Mouse (Mus musculus) E14TG2a.4 (cell line): ENCODE results near the gene Cdh13.

Experiments used
- H3K27me3 ChIP-seq: 2 replicates; pipeline ENCODE4 v1.6.1; 2014; ENCODE audit warnings: low read length, control low read depth; ENCODE audit not compliant: insufficient read depth
- H3K36me3 ChIP-seq: 2 replicates; pipeline ENCODE4 v1.6.1; 2014; ENCODE audit warnings: low read length, control low read depth; ENCODE audit not compliant: insufficient read depth
- H3K4me1 ChIP-seq: replicated peaks from 2 replicates; pipeline ENCODE4 v1.6.1; 2014; ENCODE audit warnings: low read depth, low read length, control low read depth
- H3K4me3 ChIP-seq: replicated peaks from 2 replicates; pipeline ENCODE4 v1.5.1; 2014; ENCODE audit warnings: mild to moderate bottlenecking, low read length
- H3K9me3 ChIP-seq: 2 replicates; pipeline ENCODE4 v1.6.1; 2014; ENCODE audit warnings: low read length, control low read depth
- CTCF ChIP-seq: conservative IDR thresholded peaks from 2 replicates; pipeline ENCODE4 v1.5.1; 2014; ENCODE audit warnings: low read length
- NANOG ChIP-seq: IDR thresholded peaks from 2 replicates; pipeline ENCODE4 v1.6.1; 2014; ENCODE audit warnings: borderline replicate concordance, low read length, mixed read lengths
- POU5F1 ChIP-seq: IDR thresholded peaks from 2 replicates; pipeline ENCODE4 v1.6.1; 2014; ENCODE audit warnings: low read length, borderline replicate concordance

The Cdh13 gene

GRCm38 (mm10) chr8:118517071-118517470 is 233.5 kb downstream of the Cdh13 start:
- H3K36me3 ChIP-seq: no peaks in the 10 kb centered on the region

GRCm38 (mm10) chr8:118518030-118518741 is 234.7 kb downstream of the Cdh13 start:
- H3K36me3 ChIP-seq: no peaks in the 10 kb centered on the region
- peaks cover 51% of the 10 kb centered on the region for H3K4me1 ChIP-seq
- no peaks in the 10 kb centered on the region for H3K27me3 ChIP-seq
- no peak overlapping the region for H3K4me3 ChIP-seq
- no peak for TF ChIP-seq POU5F1
- no peak for TF ChIP-seq CTCF
- no peak for TF ChIP-seq NANOG
- 0 out of 2 replicates have a peak, but pooled peaks cover 5% of the 10 kb centered on the region for H3K9me3 ChIP-seq

More at GRCm38 (mm10) chr8:118517071-118517470, 233.5 kb downstream of the Cdh13 start:
- TF ChIP-seq NANOG (no peak), POU5F1 (no peak), CTCF (no peak)
- Histone ChIP-seq H3K4me3 (no peak overlapping the region), H3K27me3 (no peaks in the 10 kb centered on the region), H3K4me1 (peaks cover 40% of the 10 kb centered on the region), H3K9me3 (0 out of 2 replicates have a peak, but pooled peaks cover 5% of the 10 kb centered on the region)

GRCm38 (mm10) chr8:118518742-118519102 is 235.2 kb downstream of the Cdh13 start:
- Histone ChIP-seq H3K36me3 (no peaks in the 10 kb centered on the region), H3K4me1 (peaks cover 57% of the 10 kb centered on the region), H3K27me3 (no peaks in the 10 kb centered on the region), H3K4me3 (no peak overlapping the region), H3K9me3 (0 out of 2 replicates have a peak, but pooled peaks cover 5% of the 10 kb centered on the region)
- no peak for TF ChIP-seq NANOG
- no peak for TF ChIP-seq POU5F1
- TF ChIP-seq CTCF: no peak

GRCm38 (mm10) chr8:118523922-118524321 is 240.4 kb downstream of the Cdh13 start:
- no peaks in the 10 kb centered on the region for H3K36me3 ChIP-seq
- peaks cover 43% of the 10 kb centered on the region for H3K4me1 ChIP-seq
- H3K4me3 ChIP-seq: no peak overlapping the region
- no peak for TF ChIP-seq CTCF
- TF ChIP-seq NANOG: peak; percentile 77
- TF ChIP-seq POU5F1: peak; percentile 75; the same call in 1 of the 2 replicates
- no peaks in the 10 kb centered on the region for H3K9me3 ChIP-seq
- H3K27me3 ChIP-seq: no peaks in the 10 kb centered on the region

GRCm38 (mm10) chr8:118538816-118539558 is 255.5 kb downstream of the Cdh13 start:
- Histone ChIP-seq H3K9me3 (peaks cover 9% of the 10 kb centered on the region), H3K4me3 (no peak overlapping the region), H3K36me3 (no peaks in the 10 kb centered on the region), H3K4me1 (no peaks in the 10 kb centered on the region), H3K27me3 (no peaks in the 10 kb centered on the region)
- TF ChIP-seq CTCF: no peak
- TF ChIP-seq NANOG: no peak
- TF ChIP-seq POU5F1: no peak

- Histone ChIP-seq H3K9me3 (peaks cover 9% of the 10 kb centered on the region), H3K36me3 (no peaks in the 10 kb centered on the region), H3K4me1 (no peaks in the 10 kb centered on the region), H3K27me3 (no peaks in the 10 kb centered on the region), H3K4me3 (no peak overlapping the region)
- TF ChIP-seq NANOG: no peak
- TF ChIP-seq CTCF: no peak
- no peak for TF ChIP-seq POU5F1
These were observed 256.0 kb downstream of the Cdh13 start for GRCm38 (mm10) chr8:118539559-118539819.

- TF ChIP-seq NANOG: no peak
- no peak for TF ChIP-seq POU5F1
- no peak for TF ChIP-seq CTCF
- Histone ChIP-seq H3K27me3 (no peaks in the 10 kb centered on the region), H3K36me3 (no peaks in the 10 kb centered on the region), H3K9me3 (peaks cover 9% of the 10 kb centered on the region), H3K4me1 (no peaks in the 10 kb centered on the region), H3K4me3 (no peak overlapping the region)
These were observed 256.4 kb downstream of the Cdh13 start for GRCm38 (mm10) chr8:118539941-118540340.

- Histone ChIP-seq H3K4me3 (no peak overlapping the region), H3K9me3 (no peaks in the 10 kb centered on the region), H3K27me3 (no peaks in the 10 kb centered on the region), H3K4me1 (no peaks in the 10 kb centered on the region), H3K36me3 (no peaks in the 10 kb centered on the region)
- TF ChIP-seq CTCF (no peak), NANOG (no peak), POU5F1 (no peak)
These were observed 268.9 kb downstream of the Cdh13 start for GRCm38 (mm10) chr8:118552397-118552796.

- H3K36me3 ChIP-seq: no peaks in the 10 kb centered on the region
- no peaks in the 10 kb centered on the region for H3K27me3 ChIP-seq
- no peaks in the 10 kb centered on the region for H3K4me1 ChIP-seq
- TF ChIP-seq POU5F1 (no peak), NANOG (no peak), CTCF (no peak)
- no peaks in the 10 kb centered on the region for H3K9me3 ChIP-seq
- no peak overlapping the region for H3K4me3 ChIP-seq
These were observed 269.3 kb downstream of the Cdh13 start for GRCm38 (mm10) chr8:118552842-118553241.
